Mouse (Mus musculus): ENCODE data around the gene Fpr2.

GRCm38 (mm10) chr17:17879347-17879746, 8.3 kb upstream of the Fpr2 start:
- TF ChIP-seq POLR2A (IDR thresholded peaks at IDR 0.05; ENCODE audit: insufficient read length, low read depth): no peak
- TF ChIP-seq E2F4 (IDR thresholded peaks at IDR 0.05; ENCODE audit: insufficient read depth): no peak
- TF ChIP-seq USF1 (IDR thresholded peaks at IDR 0.05; ENCODE audit: low read depth): no peak
- no peak for TF ChIP-seq MAX (IDR thresholded peaks at IDR 0.05; ENCODE audit: low read depth)

Measured in myocyte (in vitro differentiated cells).